Mouse (Mus musculus) common myeloid progenitor, adult 5-6 weeks (primary cell): ENCODE measurements around the gene Pirt. TPM values are rescaled to one million over a fixed set of nuclear protein-coding genes. Genes with fewer than 3 reads are reported as not detected.

Experiments
- ATAC-seq: replicated peaks from 2 replicates; pipeline ENCODE4 v1.8.0; 2016; ENCODE audit warnings: low read depth, mild to moderate bottlenecking, moderate TSS enrichment, inconsistent platforms; ENCODE audit not compliant: poor library complexity, severe bottlenecking
- total RNA-seq: library from RNA; stranded (forward); fragments of 200-1000, 187-1606 nt; gene quantifications from 2 replicates; pipeline ENCODE4 v1.2.3, GENCODE M21; 2017

Pirt gene
- total RNA-seq, 1 experiment from 2014 or later, result not detected

- ATAC-seq, result no peak
These were observed 33.5 kb downstream of the Pirt start for GRCm38 (mm10) chr11:66945224-66945767.

- ATAC-seq, result no peak
These were observed 34.7 kb downstream of the Pirt start for GRCm38 (mm10) chr11:66946521-66946920.

- ATAC-seq, result no peak
These were observed 35.1 kb downstream of the Pirt start for GRCm38 (mm10) chr11:66946922-66947321.

- no peak for ATAC-seq
These were observed 44.5 kb downstream of the Pirt start, which contains the start of gene Tmem238l for GRCm38 (mm10) chr11:66956303-66956702. Tmem238l (plus strand) TSS chr11:66956638.

- no peak for ATAC-seq
These were observed 49.0 kb downstream of the Pirt start for GRCm38 (mm10) chr11:66960797-66961196.

- ATAC-seq, result no peak
These were observed 49.8 kb downstream of the Pirt start for GRCm38 (mm10) chr11:66961447-66962176.

- ATAC-seq, result no peak
These were observed 51.7 kb downstream of the Pirt start for GRCm38 (mm10) chr11:66963462-66963861.

- no peak for ATAC-seq
These were observed 54.8 kb downstream of the Pirt start for GRCm38 (mm10) chr11:66966500-66967116.

GRCm38 (mm10) chr11:66968575-66968974, 56.8 kb downstream of the Pirt start:
- ATAC-seq, result no peak

GRCm38 (mm10) chr11:66973507-66973906, 61.7 kb downstream of the Pirt start:
- no peak for ATAC-seq

GRCm38 (mm10) chr11:66975606-66976330, 64.0 kb downstream of the Pirt start:
- ATAC-seq, result no peak

Other genes with a start within 250 kb of the Pirt start
- gene Tmem238l, start 44.7 kb downstream of the Pirt start, total RNA-seq, result not detected in 2 replicates
- gene Tmem220, start 113.2 kb downstream of the Pirt start, total RNA-seq, result 2.3 TPM in 1 of 2 replicates, not detected in the other
- gene Adprm, start 140.6 kb downstream of the Pirt start, total RNA-seq, result 13.6 and 15.1 TPM in 2 replicates
- gene Sco1, start 140.7 kb downstream of the Pirt start, total RNA-seq, result 24.5 and 25.7 TPM in 2 replicates
- gene Myh3, start 166.3 kb downstream of the Pirt start, total RNA-seq, result not detected in 2 replicates